Mouse (Mus musculus) stomach, embryonic 14.5 days (tissue): Measurements from ENCODE around the gene Ankrd13a. TPM values are rescaled to one million over a fixed set of nuclear protein-coding genes. Genes with fewer than 3 reads are reported as not detected.

ENCODE experiments used
- ATAC-seq: fragments of 200-750 bp; cut with Nextera tagmentation; 2 replicates; pipeline ENCODE4 v1.8.0; 2017; ENCODE audit warnings: low read depth, moderate TSS enrichment; ENCODE audit not compliant: insufficient number of reproducible peaks, insufficient read depth, low FRiP score
- H3K27ac ChIP-seq: fragments of 300-500 bp; sonication (generic); 2 replicates; pipeline ENCODE4 v1.5.1; 2014; ENCODE audit warnings: mild to moderate bottlenecking, low read length, moderate library complexity, mixed read lengths
- H3K27me3 ChIP-seq: fragments of 300-500 bp; sonication (generic); 2 replicates; pipeline ENCODE4 v1.6.1; 2014; ENCODE audit warnings: low read length, control low read depth, mixed read lengths; ENCODE audit not compliant: control insufficient read depth, insufficient read depth
- H3K36me3 ChIP-seq: fragments of 300-500 bp; sonication (generic); 2 replicates; pipeline ENCODE4 v1.6.1; 2014; ENCODE audit warnings: mild to moderate bottlenecking, control low read depth, low read length, moderate library complexity, mixed read lengths; ENCODE audit not compliant: control insufficient read depth, insufficient read depth
- H3K4me1 ChIP-seq: fragments of 300-500 bp; sonication (generic); 2 replicates; pipeline ENCODE4 v1.6.1; 2014; ENCODE audit warnings: low read length, control low read depth, mixed read lengths; ENCODE audit not compliant: control insufficient read depth, insufficient read depth
- H3K4me2 ChIP-seq: fragments of 300-500 bp; sonication (generic); replicated peaks from 2 replicates; pipeline ENCODE4 v1.6.1; 2014; ENCODE audit warnings: low read depth, low read length, control low read depth
- H3K4me3 ChIP-seq: fragments of 300-500 bp; sonication (generic); 2 replicates; pipeline ENCODE4 v1.5.1; 2014; ENCODE audit warnings: low read depth, low read length, control low read depth
- H3K9ac ChIP-seq: fragments of 300-500 bp; sonication (generic); replicated peaks from 2 replicates; pipeline ENCODE4 v1.6.1; 2014; ENCODE audit warnings: low read depth, mild to moderate bottlenecking, control low read depth, low read length, moderate library complexity, mixed read lengths
- H3K9me3 ChIP-seq: fragments of 300-500 bp; sonication (generic); 2 replicates; pipeline ENCODE4 v1.6.1; 2016; ENCODE audit warnings: low read depth, low read length, control low read depth; ENCODE audit not compliant: control insufficient read depth
- WGBS: fragments of 180-500 bp; shearing (Covaris S2); extraction: QIAGEN DNeasy Blood & Tissue Kit; methylation state at CpG from one replicate; pipeline ENCODE4 v1.1.7; 2014; 5-methylcytosine and 5-hydroxymethylcytosine counted together
- polyA plus RNA-seq: library from polyadenylated mRNA; unstranded; fragments of >200 nt; fragmentation: Nextera tagmentation; extraction: Ambion mirVana; gene quantifications from 2 replicates; pipeline ENCODE4 v1.2.1, GENCODE M21; 2014

Gene Ankrd13a
- polyA plus RNA-seq, 1 experiment from 2014 or later: 35.6 TPM

DNA sequence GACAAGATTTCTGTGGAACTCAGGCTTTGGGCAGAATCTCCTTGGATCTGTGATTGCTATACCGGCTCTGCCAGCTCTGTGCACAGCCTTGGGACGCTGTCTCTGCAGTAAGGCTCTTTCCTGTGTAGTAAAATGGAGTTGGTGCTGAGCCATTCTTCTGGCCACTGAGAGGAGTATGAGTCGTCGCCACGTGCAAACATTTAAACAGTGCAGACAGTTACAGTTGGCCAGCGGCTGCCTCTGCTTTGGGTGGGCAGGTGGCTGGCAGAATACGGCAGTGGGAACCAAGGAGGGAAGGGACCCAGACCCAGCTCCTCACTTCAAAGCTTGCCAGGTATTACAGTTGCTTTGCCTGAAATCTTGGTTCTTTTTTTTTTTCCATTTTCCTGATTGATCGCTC is 22.8 kb downstream of the Ankrd13a start:
- WGBS: 82% methylated on average over 8 of the region's 8 CpGs
- Histone ChIP-seq H3K27ac (no peak overlapping the region), H3K27me3 (no peaks in the 10 kb centered on the region), H3K36me3 (peaks cover 23% of the 10 kb centered on the region), H3K4me2 (no peak overlapping the region), H3K9ac (no peak overlapping the region), H3K4me3 (no peak overlapping the region), H3K4me1 (peaks cover 15% of the 10 kb centered on the region; the same call in 1 of the 2 replicates), H3K9me3 (no peaks in the 10 kb centered on the region)
- no peak for ATAC-seq

DNA sequence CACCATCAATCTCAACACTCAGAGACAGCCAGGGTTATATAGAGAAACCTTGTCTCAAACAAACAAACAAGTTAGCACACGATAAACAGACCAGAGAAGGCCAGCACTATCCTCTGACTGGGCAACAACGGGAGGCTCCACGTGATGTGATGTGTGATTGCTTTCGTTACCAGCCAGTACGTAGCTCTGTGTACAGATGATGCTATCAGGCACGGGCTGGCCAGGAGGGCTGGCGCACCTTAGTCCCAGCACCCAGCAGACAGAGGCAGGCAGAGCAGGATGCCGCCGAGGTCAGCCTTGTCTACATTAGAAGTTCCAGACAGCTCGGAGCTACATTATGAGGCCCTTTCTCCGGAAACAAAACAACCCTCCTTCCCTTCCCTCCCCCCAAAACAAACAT is 25.4 kb downstream of the Ankrd13a start:
- Histone ChIP-seq H3K4me1 (peaks cover 15% of the 10 kb centered on the region; the same call in 1 of the 2 replicates), H3K36me3 (peaks cover 22% of the 10 kb centered on the region), H3K9me3 (no peaks in the 10 kb centered on the region), H3K27ac (no peak overlapping the region), H3K9ac (no peak overlapping the region), H3K4me2 (no peak overlapping the region), H3K4me3 (no peak overlapping the region), H3K27me3 (no peaks in the 10 kb centered on the region)
- ATAC-seq: no peak
- WGBS: 73% methylated on average over 11 of the region's 11 CpGs

- Histone ChIP-seq H3K27ac (no peak overlapping the region), H3K4me2 (no peak overlapping the region), H3K9ac (no peak overlapping the region), H3K4me3 (no peak overlapping the region), H3K36me3 (peaks cover 27% of the 10 kb centered on the region), H3K9me3 (no peaks in the 10 kb centered on the region), H3K4me1 (peaks cover 5% of the 10 kb centered on the region; the same call in 1 of the 2 replicates), H3K27me3 (no peaks in the 10 kb centered on the region)
- ATAC-seq: no peak
- WGBS: 23% methylated on average over 8 of the region's 8 CpGs
Observed at GRCm38 (mm10) chr5:114801049-114801448, 26.6 kb downstream of the Ankrd13a start.

GRCm38 (mm10) chr5:114801841-114802240 is 27.4 kb downstream of the Ankrd13a start:
- H3K9ac ChIP-seq: no peak overlapping the region
- no peaks in the 10 kb centered on the region for H3K4me1 ChIP-seq
- H3K27ac ChIP-seq: no peak overlapping the region
- ATAC-seq: no peak
- H3K9me3 ChIP-seq: no peaks in the 10 kb centered on the region
- 91% methylated on average over 6 of the region's 6 CpGs for WGBS
- H3K36me3 ChIP-seq: peaks cover 27% of the 10 kb centered on the region
- no peaks in the 10 kb centered on the region for H3K27me3 ChIP-seq
- H3K4me2 ChIP-seq: no peak overlapping the region
- no peak overlapping the region for H3K4me3 ChIP-seq

- ATAC-seq: no peak
- Histone ChIP-seq H3K9ac (no peak overlapping the region), H3K36me3 (peaks cover 32% of the 10 kb centered on the region), H3K4me3 (no peak overlapping the region), H3K4me1 (no peaks in the 10 kb centered on the region), H3K9me3 (no peaks in the 10 kb centered on the region), H3K27me3 (no peaks in the 10 kb centered on the region), H3K4me2 (no peak overlapping the region), H3K27ac (no peak overlapping the region)
- WGBS: 89% methylated on average over 13 of the region's 13 CpGs
Observed at GRCm38 (mm10) chr5:114803231-114803630, 28.8 kb downstream of the Ankrd13a start.

DNA sequence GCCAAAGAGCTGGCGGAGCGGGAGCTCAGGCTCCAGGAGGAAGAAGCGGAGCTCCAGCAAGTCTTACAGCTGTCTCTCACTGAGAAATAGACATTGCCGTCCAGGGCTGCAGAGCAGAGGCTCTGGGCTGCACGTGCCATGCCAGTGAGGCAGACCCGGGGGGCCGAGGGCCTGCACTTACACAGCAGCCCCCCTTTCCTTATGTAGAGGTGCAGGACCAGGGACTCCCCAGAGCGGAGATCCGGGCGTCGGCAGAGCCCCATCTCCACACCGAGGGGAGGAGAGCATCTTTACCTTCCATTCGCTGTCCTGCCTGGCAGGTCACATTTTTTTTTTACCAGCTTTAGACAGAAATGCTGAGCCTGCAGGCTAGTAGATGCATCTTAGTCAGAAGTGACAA is 29.9 kb downstream of the Ankrd13a start:
- H3K27me3 ChIP-seq: no peaks in the 10 kb centered on the region
- H3K36me3 ChIP-seq: peaks cover 35% of the 10 kb centered on the region
- H3K4me2 ChIP-seq: no peak overlapping the region
- H3K9me3 ChIP-seq: no peaks in the 10 kb centered on the region
- H3K27ac ChIP-seq: no peak overlapping the region
- no peak overlapping the region for H3K9ac ChIP-seq
- no peak overlapping the region for H3K4me3 ChIP-seq
- no peak for ATAC-seq
- 92% methylated on average over 13 of the region's 13 CpGs for WGBS
- H3K4me1 ChIP-seq: no peaks in the 10 kb centered on the region

- peaks cover 35% of the 10 kb centered on the region for H3K36me3 ChIP-seq
- no peak for ATAC-seq
- WGBS: 49% methylated on average over 3 of the region's 3 CpGs
Observed at GRCm38 (mm10) chr5:114804958-114805357, 30.5 kb downstream of the Ankrd13a start.

GRCm38 (mm10) chr5:114805436-114806350 is 31.2 kb downstream of the Ankrd13a start:
- 75% methylated on average over 15 of the region's 15 CpGs for WGBS
- H3K36me3 ChIP-seq: peaks cover 35% of the 10 kb centered on the region
- no peak overlapping the region for H3K9ac ChIP-seq

More at GRCm38 (mm10) chr5:114804958-114805357, 30.5 kb downstream of the Ankrd13a start:
- H3K4me3 ChIP-seq: no peak overlapping the region
- H3K27me3 ChIP-seq: no peaks in the 10 kb centered on the region
- no peak overlapping the region for H3K9ac ChIP-seq
- no peaks in the 10 kb centered on the region for H3K9me3 ChIP-seq
- no peak overlapping the region for H3K27ac ChIP-seq
- H3K4me1 ChIP-seq: no peaks in the 10 kb centered on the region
- no peak overlapping the region for H3K4me2 ChIP-seq

More at GRCm38 (mm10) chr5:114805436-114806350, 31.2 kb downstream of the Ankrd13a start:
- H3K9me3 ChIP-seq: no peaks in the 10 kb centered on the region
- H3K27me3 ChIP-seq: no peaks in the 10 kb centered on the region
- no peak overlapping the region; the same call in 1 of the 2 replicates for H3K27ac ChIP-seq
- H3K4me1 ChIP-seq: no peaks in the 10 kb centered on the region
- H3K4me2 ChIP-seq: no peak overlapping the region
- H3K4me3 ChIP-seq: no peak overlapping the region
- ATAC-seq: no peak
